Mouse (Mus musculus) kidney, postnatal 0 days (tissue): ENCODE measurements around the gene Speg. TPM values are rescaled to one million over a fixed set of nuclear protein-coding genes. Genes with fewer than 3 reads are reported as not detected.
A peak's percentile ranks its signal among the peaks of the same experiment; 100 is the strongest.

Source experiments
- ATAC-seq: fragments of 200-750 bp; cut with Nextera tagmentation; replicated peaks from 2 replicates; pipeline ENCODE4 v1.8.0; 2017; ENCODE audit warnings: low read depth, moderate number of reproducible peaks, moderate TSS enrichment, moderate library complexity; ENCODE audit not compliant: low FRiP score
- DNase-seq: peaks from one replicate; pipeline ENCODE4 v3.0.0-alpha.2; 2016; ENCODE audit warnings: low spot score
- H3K27ac ChIP-seq: fragments of 300-500 bp; sonication (generic); 2 replicates; pipeline ENCODE4 v1.5.1; 2014; ENCODE audit warnings: mild to moderate bottlenecking
- H3K27me3 ChIP-seq: fragments of 300-500 bp; sonication (generic); 2 replicates; pipeline ENCODE4 v1.6.1; 2014; ENCODE audit warnings: low read length, mixed read lengths; ENCODE audit not compliant: insufficient read depth
- H3K36me3 ChIP-seq: fragments of 300-500 bp; sonication (generic); 2 replicates; pipeline ENCODE4 v1.6.1; 2014; ENCODE audit warnings: low read length, mixed read lengths; ENCODE audit not compliant: insufficient read depth
- H3K4me1 ChIP-seq: fragments of 300-500 bp; sonication (generic); replicated peaks from 2 replicates; pipeline ENCODE4 v1.6.1; 2014; ENCODE audit warnings: antibody characterized with exemption, low read length, mixed read lengths; ENCODE audit not compliant: insufficient read depth
- H3K4me2 ChIP-seq: fragments of 300-500 bp; sonication (generic); 2 replicates; pipeline ENCODE4 v1.6.1; 2014; ENCODE audit warnings: mild to moderate bottlenecking, low read length, moderate library complexity, mixed read lengths
- H3K4me3 ChIP-seq: fragments of 300-500 bp; sonication (generic); replicated peaks from 2 replicates; pipeline ENCODE4 v1.5.1; 2014; ENCODE audit warnings: low read depth, low read length
- H3K9ac ChIP-seq: fragments of 300-500 bp; sonication (generic); 2 replicates; pipeline ENCODE4 v1.6.1; 2014; ENCODE audit warnings: low read depth, low read length
- H3K9me3 ChIP-seq: fragments of 300-500 bp; sonication (generic); replicated peaks from 2 replicates; pipeline ENCODE4 v1.6.1; 2016; ENCODE audit warnings: low read length, inconsistent platforms, mixed read lengths
- CTCF ChIP-seq: IDR thresholded peaks from 2 replicates; pipeline ENCODE4 v1.5.1; 2016; ENCODE audit warnings: antibody characterized with exemption, low read depth, mild to moderate bottlenecking, moderate library complexity
- WGBS: fragments of 180-500 bp; shearing (Covaris S2); extraction: QIAGEN DNeasy Blood & Tissue Kit; methylation state at CpG from one replicate; pipeline ENCODE4 v1.1.7; 2014; 5-methylcytosine and 5-hydroxymethylcytosine counted together
- polyA plus RNA-seq: library from polyadenylated mRNA; unstranded; fragments of >200 nt; fragmentation: Nextera tagmentation; extraction: Ambion mirVana; gene quantifications from 2 replicates; pipeline ENCODE4 v1.2.1, GENCODE M21; 2015

Speg gene
- polyA plus RNA-seq, 1 experiment from 2014 or later, result 40.1 TPM

DNA sequence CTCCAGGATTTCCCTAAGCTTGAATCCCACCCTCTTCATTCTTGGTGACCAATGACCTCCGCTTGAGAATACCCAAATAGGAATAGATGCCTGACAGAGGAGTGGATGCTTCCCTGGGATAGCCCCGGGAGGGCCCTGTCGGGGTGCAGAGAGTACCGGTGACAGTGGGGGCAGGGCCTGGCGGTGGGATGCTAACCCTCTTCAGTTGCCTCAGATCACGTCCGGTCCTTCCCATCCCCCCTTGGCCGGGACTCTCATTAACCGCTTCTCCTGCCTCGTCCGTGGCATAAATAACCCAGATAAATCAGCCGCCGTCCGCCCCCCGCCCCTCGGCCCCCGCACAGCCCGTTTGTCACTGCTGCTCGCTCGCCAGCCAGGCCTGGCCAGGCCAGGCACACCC, 71.6 kb downstream of the Speg start:
- no peaks in the 10 kb centered on the region for H3K9me3 ChIP-seq
- no peak for ATAC-seq
- DNase-seq, result peak; percentile 58
- peaks cover 62% of the 10 kb centered on the region for H3K4me1 ChIP-seq
- WGBS, result 3% methylated on average over 20 of the region's 20 CpGs
- no peak overlapping the region for H3K9ac ChIP-seq
- no peak for TF ChIP-seq CTCF
- H3K4me3 ChIP-seq, result no peak overlapping the region
- peak overlapping the region; percentile 44 for H3K4me2 ChIP-seq
- no peaks in the 10 kb centered on the region for H3K36me3 ChIP-seq
- no peak overlapping the region for H3K27ac ChIP-seq
- peaks cover 23% of the 10 kb centered on the region; the same call in 1 of the 2 replicates for H3K27me3 ChIP-seq

DNA sequence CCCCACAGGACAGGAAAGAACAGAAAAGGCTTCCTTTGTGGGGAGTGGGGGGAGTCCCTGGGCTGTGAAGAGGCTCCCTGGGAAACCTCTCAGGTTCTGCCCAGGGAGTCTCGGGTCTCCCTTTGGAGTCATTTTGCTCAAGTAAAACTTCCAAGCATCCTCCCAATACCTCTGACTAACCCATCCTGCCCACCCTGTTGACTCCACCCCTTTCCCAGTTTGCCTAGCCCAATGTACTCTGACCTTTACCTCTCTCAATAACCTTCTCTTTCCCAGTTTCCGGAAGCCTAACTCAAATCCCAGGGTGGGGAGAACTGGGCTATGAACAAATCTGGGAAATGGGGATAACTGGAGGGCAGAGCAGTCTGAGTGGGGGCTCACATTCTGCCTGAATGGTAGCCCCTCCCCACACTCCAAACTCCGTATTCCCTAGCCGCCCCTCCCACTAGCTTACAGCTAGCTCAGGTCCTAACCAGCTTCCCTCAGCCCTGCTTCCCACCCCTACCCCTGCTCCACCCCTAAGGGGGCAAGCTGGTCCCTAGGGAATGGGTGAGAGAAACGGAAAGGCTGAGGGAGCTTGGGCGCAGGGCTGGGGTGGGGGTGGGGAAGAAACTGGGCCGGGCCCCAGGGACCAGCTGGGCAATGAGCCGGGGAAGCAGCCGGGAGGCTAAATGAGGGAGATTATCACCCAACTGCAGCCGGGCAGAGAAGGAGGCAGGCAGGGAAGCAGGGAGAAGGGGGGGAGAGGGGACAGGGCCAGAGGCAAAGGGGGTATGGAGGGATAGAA, 72.4 kb downstream of the Speg start:
- Histone ChIP-seq H3K4me1 (peaks cover 62% of the 10 kb centered on the region), H3K36me3 (no peaks in the 10 kb centered on the region), H3K9me3 (no peaks in the 10 kb centered on the region), H3K27me3 (peaks cover 27% of the 10 kb centered on the region), H3K9ac (no peak overlapping the region), H3K4me3 (no peak overlapping the region), H3K4me2 (peak overlapping the region; percentile 44), H3K27ac (no peak overlapping the region)
- 3% methylated on average over 10 of the region's 10 CpGs for WGBS
- no peak for TF ChIP-seq CTCF
- DNase-seq (peak; percentile 50), ATAC-seq (no peak)

DNA sequence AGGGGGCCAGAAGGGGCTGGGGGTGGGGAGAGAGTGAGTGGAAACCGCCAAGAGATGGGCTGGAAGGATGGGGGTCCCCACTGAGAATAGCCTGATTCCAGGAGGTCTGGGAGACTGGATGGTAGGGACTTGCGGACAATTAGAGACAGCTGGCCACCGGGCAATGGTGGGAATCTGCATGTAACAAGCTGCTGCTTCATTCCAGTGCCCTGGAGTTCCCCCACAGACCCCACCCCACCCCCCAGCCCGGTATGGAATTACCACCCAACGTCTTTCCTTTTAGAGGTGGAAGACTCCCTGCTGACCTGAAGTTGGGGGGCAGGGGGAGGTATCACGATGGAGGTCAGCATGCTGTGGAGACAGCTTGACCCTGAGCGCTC, 72.9 kb downstream of the Speg start:
- H3K9me3 ChIP-seq, result no peaks in the 10 kb centered on the region
- no peak for TF ChIP-seq CTCF
- H3K4me1 ChIP-seq, result peaks cover 58% of the 10 kb centered on the region
- peaks cover 27% of the 10 kb centered on the region for H3K27me3 ChIP-seq
- WGBS, result 4% methylated on average over 6 of the region's 7 CpGs
- no peak for ATAC-seq
- H3K9ac ChIP-seq, result no peak overlapping the region
- H3K27ac ChIP-seq, result no peak overlapping the region
- H3K36me3 ChIP-seq, result no peaks in the 10 kb centered on the region
- no peak overlapping the region for H3K4me3 ChIP-seq
- DNase-seq, result no peak
- no peak overlapping the region for H3K4me2 ChIP-seq

DNA sequence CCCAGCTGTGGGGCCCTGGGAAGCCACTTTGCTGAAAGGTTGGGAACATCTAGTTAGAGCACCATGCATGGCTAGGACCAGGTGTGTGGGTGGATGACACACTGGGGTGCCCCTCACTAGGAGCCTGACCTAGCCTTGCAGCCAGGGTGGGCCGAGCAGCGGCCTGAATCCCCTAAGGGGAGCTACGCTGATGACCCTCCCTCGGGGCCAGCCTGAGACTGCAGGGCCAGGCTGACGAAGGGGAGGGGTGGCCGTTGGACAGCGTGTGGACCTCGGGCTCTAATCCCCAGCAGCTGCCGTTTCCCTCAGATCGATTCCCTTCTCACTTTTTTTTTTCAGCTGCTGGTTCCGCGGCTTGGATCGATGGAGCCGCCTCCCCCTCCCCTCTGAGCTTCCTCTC, 73.8 kb downstream of the Speg start:
- 4% methylated on average over 14 of the region's 14 CpGs for WGBS
- H3K4me3 ChIP-seq, result no peak overlapping the region
- DNase-seq (no peak), ATAC-seq (no peak)
- no peaks in the 10 kb centered on the region for H3K9me3 ChIP-seq
- no peak for TF ChIP-seq CTCF
- H3K4me1 ChIP-seq, result peaks cover 56% of the 10 kb centered on the region
- H3K36me3 ChIP-seq, result no peaks in the 10 kb centered on the region
- no peak overlapping the region for H3K27ac ChIP-seq
- H3K27me3 ChIP-seq, result peaks cover 27% of the 10 kb centered on the region
- H3K4me2 ChIP-seq, result no peak overlapping the region
- H3K9ac ChIP-seq, result 0 out of 2 replicates have a peak overlapping the region, but pooled peaks have one; percentile 4

DNA sequence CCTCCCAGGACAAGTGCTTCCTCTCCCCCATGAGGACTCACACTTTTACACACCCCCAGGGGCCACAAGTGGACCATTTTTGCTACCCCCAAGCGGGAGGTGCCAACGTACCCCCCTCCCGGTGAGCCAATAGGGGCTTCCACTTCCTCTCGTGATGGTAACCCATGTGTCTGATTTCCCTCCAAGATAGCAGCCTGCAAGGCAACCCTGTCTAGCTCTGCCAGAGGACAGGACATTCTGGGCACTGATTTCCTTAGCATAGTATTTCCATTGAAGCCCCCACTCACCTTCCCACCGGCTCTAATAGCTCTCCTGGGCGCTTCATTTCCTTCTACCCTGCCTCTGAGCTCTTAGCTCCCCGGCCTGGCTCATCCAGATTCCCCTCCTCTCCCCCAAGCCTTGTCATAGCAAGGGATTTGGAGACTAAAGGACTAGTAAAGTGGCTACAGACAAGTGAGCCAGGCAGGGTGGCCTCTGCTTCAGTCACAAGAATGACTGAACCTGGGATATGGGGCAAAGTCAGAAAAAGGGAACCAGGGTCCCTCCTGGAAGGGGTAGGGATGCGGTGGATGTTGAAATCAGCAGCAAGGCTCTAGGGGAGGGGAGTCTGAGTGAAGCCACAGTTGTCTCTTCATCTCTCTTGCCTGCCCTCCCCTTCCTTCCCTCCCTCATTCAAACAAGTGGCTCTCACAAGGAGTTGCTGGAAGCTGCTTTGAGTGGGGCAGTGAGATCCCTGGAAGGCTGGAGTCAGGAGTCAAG, 74.5 kb downstream of the Speg start:
- no peaks in the 10 kb centered on the region for H3K9me3 ChIP-seq
- TF ChIP-seq CTCF, result no peak
- DNase-seq, result no peak
- H3K9ac ChIP-seq, result 0 out of 2 replicates have a peak overlapping the region, but pooled peaks have one; percentile 4
- H3K4me2 ChIP-seq, result peak overlapping the region; percentile 47
- H3K4me3 ChIP-seq, result no peak overlapping the region
- H3K4me1 ChIP-seq, result peaks cover 50% of the 10 kb centered on the region
- H3K36me3 ChIP-seq, result no peaks in the 10 kb centered on the region
- WGBS, result 20% methylated on average over 8 of the region's 8 CpGs
- ATAC-seq, result no peak
- peaks cover 27% of the 10 kb centered on the region for H3K27me3 ChIP-seq
- no peak overlapping the region for H3K27ac ChIP-seq

DNA sequence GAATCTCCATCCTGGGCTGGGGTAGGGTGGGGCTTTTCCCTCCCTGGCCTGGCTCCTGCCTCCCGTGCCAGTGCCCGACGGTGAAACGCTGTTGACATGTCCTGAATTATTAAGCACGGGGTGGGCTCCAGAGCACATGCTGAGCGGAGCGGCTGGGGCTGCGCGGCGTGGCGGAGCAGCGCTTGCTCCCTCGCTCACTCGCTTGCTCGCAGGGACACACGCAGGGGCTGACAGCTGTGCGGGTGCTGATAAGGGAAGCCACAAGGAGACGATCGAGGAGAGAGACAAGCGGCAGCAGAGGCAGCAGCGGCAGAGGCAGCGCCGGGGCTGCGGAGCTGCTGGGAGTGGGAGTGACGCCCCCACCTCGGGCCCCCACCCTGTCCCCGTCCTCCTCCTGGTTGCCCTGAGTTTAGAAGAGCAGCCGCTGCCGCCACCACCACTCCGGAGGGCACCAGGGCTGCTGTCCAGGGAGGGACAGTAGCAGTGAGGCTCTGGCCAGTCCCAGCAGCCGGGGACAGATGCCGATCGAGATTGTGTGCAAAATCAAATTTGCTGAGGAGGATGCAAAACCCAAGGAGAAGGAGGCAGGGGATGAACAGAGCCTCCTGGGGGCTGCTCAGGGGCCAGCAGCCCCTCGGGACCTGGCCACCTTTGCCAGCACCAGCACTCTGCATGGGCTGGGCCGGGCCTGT, 75.4 kb downstream of the Speg start, which contains the start of gene Asic4:
Asic4 (plus strand) TSS at position 123 of the 692 bp plus-strand sequence.
- Histone ChIP-seq H3K9ac (peak within 1 kb of the TSS; percentile 40; the same call in 1 of the 2 replicates), H3K4me1 (peaks cover 43% of the 10 kb centered on the region), H3K4me2 (peak within 1 kb of the TSS; percentile 47), H3K4me3 (peak within 1 kb of the TSS; percentile 16; the same call in 1 of the 2 replicates), H3K9me3 (no peaks in the 10 kb centered on the region), H3K27ac (no peak within 1 kb of the TSS), H3K27me3 (peaks cover 27% of the 10 kb centered on the region), H3K36me3 (no peaks in the 10 kb centered on the region)
- TF ChIP-seq CTCF, result no peak
- DNase-seq (peak; percentile 45), ATAC-seq (no peak)
- WGBS, result 4% methylated on average over 35 of the region's 35 CpGs
